Mouse (Mus musculus) ES-E14 (cell line): Measurements from ENCODE around the gene Cubn.

Experiments
- CHD2 ChIP-seq: IDR thresholded peaks from 2 replicates; pipeline ENCODE4 v1.6.1; 2014; ENCODE audit warnings: mild to moderate bottlenecking, low read depth, low read length, inconsistent platforms
- HCFC1 ChIP-seq: IDR thresholded peaks from 2 replicates; pipeline ENCODE4 v1.6.1; 2012; ENCODE audit warnings: low read length, inconsistent platforms, borderline replicate concordance; ENCODE audit not compliant: insufficient read depth
- MAFK ChIP-seq: IDR thresholded peaks from 2 replicates; pipeline ENCODE4 v1.6.1; 2014; ENCODE audit warnings: mild to moderate bottlenecking, low read depth, low read length, inconsistent platforms; ENCODE audit not compliant: insufficient read depth
- ZC3H11A ChIP-seq: IDR thresholded peaks from 2 replicates; pipeline ENCODE4 v1.6.1; 2012; ENCODE audit warnings: low read depth, mild to moderate bottlenecking, inconsistent platforms, low read length, borderline replicate concordance
- ZNF384 ChIP-seq: IDR thresholded peaks from 2 replicates; pipeline ENCODE4 v1.6.1; 2012; ENCODE audit warnings: low read depth, low read length, inconsistent platforms

GRCm38 (mm10) chr2:13501553-13501952 is 9.9 kb upstream of the Cubn start:
- TF ChIP-seq MAFK = no peak
- TF ChIP-seq ZNF384 = no peak
- no peak for TF ChIP-seq HCFC1
- TF ChIP-seq CHD2 = no peak
- TF ChIP-seq ZC3H11A = no peak
